Mouse (Mus musculus): ENCODE measurements at regions not wholly inside any gene's neighbourhood (a gene's known extent, or its start where the extent isn't known, plus 50 kb on each side); places are given as distances from the start of the nearest gene placed in this dataset.

DNA sequence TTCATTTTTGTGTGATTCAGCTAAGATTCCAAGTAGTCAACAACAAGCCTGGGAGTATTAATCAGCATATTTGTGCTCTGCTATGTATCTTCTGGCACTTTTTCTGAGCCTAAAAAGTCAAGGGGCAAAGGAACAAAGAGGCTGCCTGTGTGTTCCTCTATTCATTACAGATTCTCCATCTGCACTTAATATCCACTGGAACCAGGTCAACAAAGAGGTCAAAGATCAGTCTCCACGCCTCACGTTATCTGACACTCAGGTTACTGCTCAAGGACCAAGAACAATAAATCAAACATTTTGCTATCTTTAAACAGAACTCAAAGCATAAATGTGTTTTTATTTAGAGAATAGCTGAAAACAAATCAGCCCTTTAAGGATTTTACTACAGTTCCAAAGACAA, 71.4 kb upstream of the Gm4301 start:
- Histone ChIP-seq H3ac (ENCODE audit: control insufficient read depth, insufficient read length, low read depth) (no peak overlapping the region), H3K79me2 (ENCODE audit: control insufficient read depth, insufficient read depth) (no peaks in the 10 kb centered on the region), H3K4me3 (ENCODE audit: insufficient read depth, poor library complexity, severe bottlenecking) (no peak overlapping the region), H3K27me3 (ENCODE audit: control insufficient read depth, insufficient read depth, insufficient read length) (no peaks in the 10 kb centered on the region), H3K36me3 (ENCODE audit: control insufficient read depth, insufficient read depth) (no peaks in the 10 kb centered on the region), H3K79me3 (ENCODE audit: low read depth) (no peaks in the 10 kb centered on the region)
- no peak for TF ChIP-seq CTCF (IDR thresholded peaks at IDR 0.05; ENCODE audit: control insufficient read depth, insufficient read depth, insufficient read length)
- no peak for TF ChIP-seq MYOD1 (IDR thresholded peaks at IDR 0.05; ENCODE audit: control insufficient read depth, insufficient read length, low read depth)
- TF ChIP-seq FOSL1 (IDR thresholded peaks at IDR 0.05; ENCODE audit: insufficient read depth, low read length, poor library complexity, severe bottlenecking) = no peak
- TF ChIP-seq MAX (IDR thresholded peaks at IDR 0.05) = no peak
- no peak for TF ChIP-seq USF1 (IDR thresholded peaks at IDR 0.05; ENCODE audit: low read depth)

DNA sequence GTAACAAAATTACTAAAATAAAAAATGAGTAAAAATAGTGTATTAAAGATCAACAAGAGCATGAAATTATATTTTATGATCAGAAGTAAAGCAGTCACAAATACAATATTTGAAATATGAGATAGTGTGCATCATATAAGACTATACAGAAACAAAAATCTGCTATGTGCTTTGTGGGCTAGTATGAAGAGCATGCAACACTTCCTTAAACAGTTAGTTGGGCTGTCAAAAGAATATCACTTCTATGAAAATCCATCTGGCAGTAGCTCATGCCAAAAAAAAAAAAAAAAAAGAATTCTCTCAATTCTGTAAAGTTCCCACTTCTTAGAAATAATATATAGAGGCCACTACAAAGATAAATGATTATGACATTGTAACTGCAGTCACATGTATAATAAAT, 53.0 kb upstream of the Gm4301 start:
- no peaks in the 10 kb centered on the region for H3K79me3 ChIP-seq (ENCODE audit: low read depth)
- H3K36me3 ChIP-seq (ENCODE audit: control insufficient read depth, insufficient read depth) = no peaks in the 10 kb centered on the region
- H3K27me3 ChIP-seq (ENCODE audit: control insufficient read depth, insufficient read depth, insufficient read length) = no peaks in the 10 kb centered on the region
- H3K79me2 ChIP-seq (ENCODE audit: control insufficient read depth, insufficient read depth) = no peaks in the 10 kb centered on the region
- TF ChIP-seq MYOG (IDR thresholded peaks at IDR 0.05; ENCODE audit: control insufficient read depth, extremely low read depth, insufficient read length) (no peak), USF1 (IDR thresholded peaks at IDR 0.05; ENCODE audit: low read depth) (no peak), MAX (IDR thresholded peaks at IDR 0.05) (no peak), MYOD1 (IDR thresholded peaks at IDR 0.05; ENCODE audit: control insufficient read depth, insufficient read length, low read depth) (no peak), FOSL1 (IDR thresholded peaks at IDR 0.05; ENCODE audit: insufficient read depth, low read length, poor library complexity, severe bottlenecking) (no peak), CTCF (IDR thresholded peaks at IDR 0.05; ENCODE audit: control insufficient read depth, insufficient read depth, insufficient read length) (no peak), CEBPB (IDR thresholded peaks at IDR 0.05; ENCODE audit: low read depth) (no peak)
- no peak overlapping the region for H3ac ChIP-seq (ENCODE audit: control insufficient read depth, insufficient read length, low read depth)
- H3K4me3 ChIP-seq (ENCODE audit: insufficient read depth, poor library complexity, severe bottlenecking) = no peak overlapping the region

Data from C2C12 (cell line).